Mouse (Mus musculus) liver, adult 2 months (tissue): ENCODE data around the gene Esm1. TPM values are rescaled to one million over a fixed set of nuclear protein-coding genes. Genes with fewer than 3 reads are reported as not detected.

Source experiments
- DNase-seq: peaks from one replicate; pipeline ENCODE4 v3.0.0-alpha.2; 2011; ENCODE audit warnings: low read depth, low spot score; ENCODE audit errors: extremely low read depth
- H3K27ac ChIP-seq: fragments of 200-500 bp; replicated peaks from 2 replicates; pipeline ENCODE4 v1.5.1; 2012; ENCODE audit warnings: low read depth, mild to moderate bottlenecking, control low read depth, inconsistent platforms, low read length; ENCODE audit not compliant: insufficient read depth
- H3K27me3 ChIP-seq: fragments of 200-500 bp; 2 replicates; pipeline ENCODE4 v1.6.1; 2012; ENCODE audit warnings: mild to moderate bottlenecking, moderate library complexity, low read length, inconsistent platforms; ENCODE audit not compliant: control insufficient read depth, insufficient read depth
- H3K36me3 ChIP-seq: fragments of 200-500 bp; 2 replicates; pipeline ENCODE4 v1.6.1; 2012; ENCODE audit warnings: low read length, inconsistent platforms; ENCODE audit not compliant: control insufficient read depth, insufficient read depth
- H3K4me1 ChIP-seq: fragments of 200-500 bp; 2 replicates; pipeline ENCODE4 v1.6.1; 2011; ENCODE audit warnings: low read length; ENCODE audit not compliant: control insufficient read depth, insufficient read depth
- H3K4me3 ChIP-seq: fragments of 200-500 bp; 2 replicates; pipeline ENCODE4 v1.5.1; 2011; ENCODE audit warnings: low read depth, mild to moderate bottlenecking, control low read depth, low read length, moderate library complexity; ENCODE audit not compliant: insufficient read depth
- H3K79me2 ChIP-seq: fragments of 200-500 bp; 2 replicates; pipeline ENCODE4 v1.6.1; 2012; ENCODE audit warnings: inconsistent platforms, mild to moderate bottlenecking, low read length, moderate library complexity; ENCODE audit not compliant: control insufficient read depth, insufficient read depth
- H3K9ac ChIP-seq: fragments of 200-500 bp; 2 replicates; pipeline ENCODE4 v1.6.1; 2012; ENCODE audit warnings: low read depth, mild to moderate bottlenecking, control low read depth, inconsistent platforms, low read length
- CTCF ChIP-seq: fragments of 200-500 bp; IDR thresholded peaks from 2 replicates; pipeline ENCODE4 v1.5.1; 2011; ENCODE audit warnings: low read depth, low read length, control low read depth
- POLR2A ChIP-seq: fragments of 200-500 bp; IDR thresholded peaks from 2 replicates; pipeline ENCODE4 v1.6.1; 2011; ENCODE audit warnings: low read length, control low read depth; ENCODE audit not compliant: insufficient read depth; ENCODE audit errors: extremely low read depth
- WGBS: fragments of 180-500 bp; shearing (Covaris S2); methylation state at CpG from one replicate; pipeline ENCODE4 v1.1.7; 2018; 5-methylcytosine and 5-hydroxymethylcytosine counted together
- polyA plus RNA-seq: library from polyadenylated mRNA; depleted of rRNA; stranded (reverse); fragments of >200 nt; gene quantifications from 2 replicates; pipeline ENCODE4 v1.2.3, GENCODE M21; 2012
- total RNA-seq: library from RNA; depleted of rRNA; stranded (reverse); fragments of >200 nt; gene quantifications from 2 replicates; pipeline ENCODE4 v1.2.3, GENCODE M21; 2014

Esm1 gene
- total and polyA plus RNA-seq, 2 experiments = 0.35 to 0.55 TPM

DNA sequence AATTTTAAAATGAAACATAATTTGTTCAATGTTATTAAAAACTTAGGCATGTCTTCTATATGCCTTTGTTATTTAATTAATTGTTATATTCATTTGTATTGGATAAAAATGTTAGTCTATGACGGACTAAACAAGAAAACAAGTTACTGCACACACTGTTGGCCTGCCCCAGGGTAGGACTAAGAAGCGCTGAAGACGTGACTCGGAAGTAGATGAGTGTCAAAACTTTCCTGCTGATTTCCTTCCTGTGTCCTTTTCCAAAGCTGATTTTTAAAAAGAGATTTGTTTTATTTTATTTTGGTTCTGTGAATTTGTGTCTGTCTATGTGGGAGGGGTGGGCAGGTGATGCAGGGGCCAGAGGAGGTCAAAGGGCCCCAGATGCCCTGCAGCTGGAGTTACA lies 25.7 kb upstream of the Esm1 start:
- Histone ChIP-seq H3K27me3 (no peaks in the 10 kb centered on the region), H3K4me3 (no peak overlapping the region), H3K79me2 (no peaks in the 10 kb centered on the region), H3K36me3 (no peaks in the 10 kb centered on the region), H3K9ac (no peak overlapping the region), H3K4me1 (no peaks in the 10 kb centered on the region), H3K27ac (no peak overlapping the region)
- no peak for TF ChIP-seq POLR2A
- TF ChIP-seq CTCF = no peak
- no peak for DNase-seq
- WGBS = 89% methylated on average over 4 of the region's 4 CpGs

- TF ChIP-seq POLR2A = no peak
- no peak for TF ChIP-seq CTCF
- no peaks in the 10 kb centered on the region for H3K79me2 ChIP-seq
- no peak for DNase-seq
- no peak overlapping the region for H3K9ac ChIP-seq
- WGBS = 80% methylated on average over 13 of the region's 13 CpGs
- H3K36me3 ChIP-seq = no peaks in the 10 kb centered on the region
- no peaks in the 10 kb centered on the region for H3K27me3 ChIP-seq
- no peak overlapping the region for H3K4me3 ChIP-seq
- no peaks in the 10 kb centered on the region for H3K4me1 ChIP-seq
- H3K27ac ChIP-seq = no peak overlapping the region
Observed at GRCm38 (mm10) chr13:113196808-113197674, 12.4 kb upstream of the Esm1 start.

DNA sequence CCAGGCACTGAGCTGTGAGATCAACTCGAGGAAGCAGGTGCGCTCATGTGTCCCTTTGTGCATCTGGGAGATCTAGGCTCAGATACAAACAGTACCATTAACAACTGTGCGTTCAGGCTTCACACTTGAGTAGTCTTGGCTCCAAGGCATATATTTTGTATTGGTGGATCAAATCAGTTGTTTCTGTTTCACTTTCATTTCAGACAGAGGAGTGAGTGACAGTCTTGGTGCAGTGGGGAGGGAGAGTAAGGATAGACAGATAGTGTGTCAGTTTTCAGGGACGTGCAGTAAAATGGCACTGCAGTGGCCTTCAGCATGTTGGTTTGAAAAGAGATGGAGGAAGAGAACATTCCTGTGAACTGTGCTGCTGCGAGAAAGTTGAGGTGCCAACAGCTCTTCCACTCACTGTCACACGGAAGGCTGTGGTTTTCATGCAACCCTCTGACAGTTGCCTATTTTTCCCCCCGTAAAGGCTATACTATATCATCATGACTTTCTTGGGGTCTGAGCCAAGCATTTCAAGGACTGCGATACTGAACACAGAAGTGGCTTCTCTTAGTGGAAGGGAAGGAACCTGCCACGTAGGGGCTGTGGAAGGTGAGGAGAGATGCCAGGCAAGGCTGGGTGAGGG lies 11.5 kb upstream of the Esm1 start:
- no peaks in the 10 kb centered on the region for H3K27me3 ChIP-seq
- H3K36me3 ChIP-seq = no peaks in the 10 kb centered on the region
- H3K4me3 ChIP-seq = no peak overlapping the region
- 88% methylated on average over 9 of the region's 9 CpGs for WGBS
- no peak overlapping the region for H3K9ac ChIP-seq
- no peaks in the 10 kb centered on the region for H3K4me1 ChIP-seq
- TF ChIP-seq POLR2A = no peak
- no peak for TF ChIP-seq CTCF
- DNase-seq = no peak
- no peaks in the 10 kb centered on the region for H3K79me2 ChIP-seq
- H3K27ac ChIP-seq = no peak overlapping the region

GRCm38 (mm10) chr13:113199331-113199730 lies 10.1 kb upstream of the Esm1 start:
- no peak overlapping the region for H3K4me3 ChIP-seq
- H3K4me1 ChIP-seq = no peaks in the 10 kb centered on the region
- no peak for DNase-seq
- TF ChIP-seq CTCF (no peak), POLR2A (no peak)
- H3K27me3 ChIP-seq = no peaks in the 10 kb centered on the region
- no peaks in the 10 kb centered on the region for H3K36me3 ChIP-seq
- H3K27ac ChIP-seq = no peak overlapping the region
- no peak overlapping the region for H3K9ac ChIP-seq
- WGBS = 66% methylated on average over 3 of the region's 3 CpGs
- no peaks in the 10 kb centered on the region for H3K79me2 ChIP-seq

DNA sequence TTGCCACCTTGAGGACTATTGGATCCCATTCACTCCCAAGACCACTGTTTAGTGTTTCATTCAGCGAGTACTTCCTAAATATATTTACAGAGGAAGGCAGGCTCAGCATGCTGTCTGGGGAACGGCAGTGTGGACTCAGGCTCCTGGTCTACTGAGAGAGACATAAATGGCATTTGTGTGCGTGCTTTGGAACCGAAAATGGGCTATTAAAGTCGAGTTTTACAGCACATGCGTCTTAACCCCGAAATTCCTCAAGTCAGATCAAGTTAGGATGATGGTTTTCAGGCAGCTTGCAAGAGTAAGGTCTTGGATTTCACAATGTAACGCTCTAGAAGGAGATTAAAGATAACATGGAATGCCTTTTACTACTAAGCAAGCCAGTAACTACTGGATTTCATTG lies 8.7 kb upstream of the Esm1 start:
- TF ChIP-seq CTCF = no peak
- no peak for TF ChIP-seq POLR2A
- no peaks in the 10 kb centered on the region for H3K4me1 ChIP-seq
- WGBS = 78% methylated on average over 8 of the region's 8 CpGs
- H3K36me3 ChIP-seq = no peaks in the 10 kb centered on the region
- no peak overlapping the region for H3K4me3 ChIP-seq
- DNase-seq = no peak
- H3K27me3 ChIP-seq = no peaks in the 10 kb centered on the region
- no peak overlapping the region for H3K9ac ChIP-seq
- no peak overlapping the region for H3K27ac ChIP-seq
- H3K79me2 ChIP-seq = no peaks in the 10 kb centered on the region

GRCm38 (mm10) chr13:113201631-113202030 lies 7.8 kb upstream of the Esm1 start:
- no peaks in the 10 kb centered on the region for H3K27me3 ChIP-seq
- H3K27ac ChIP-seq = no peak overlapping the region
- H3K9ac ChIP-seq = no peak overlapping the region
- H3K4me3 ChIP-seq = no peak overlapping the region
- H3K36me3 ChIP-seq = no peaks in the 10 kb centered on the region
- H3K79me2 ChIP-seq = no peaks in the 10 kb centered on the region
- no peaks in the 10 kb centered on the region for H3K4me1 ChIP-seq
- TF ChIP-seq POLR2A (no peak), CTCF (no peak)
- no peak for DNase-seq
- WGBS = 88% methylated on average over 2 of the region's 2 CpGs
